Mouse (Mus musculus) forebrain, postnatal 0 days (tissue): ENCODE measurements around the gene Magi2. TPM values are rescaled to one million over a fixed set of nuclear protein-coding genes. Genes with fewer than 3 reads are reported as not detected.

ENCODE experiments used
- ATAC-seq: fragments of 200-750 bp; cut with Nextera tagmentation; 2 replicates; pipeline ENCODE4 v1.8.0; 2017; ENCODE audit warnings: mild to moderate bottlenecking, moderate library complexity
- DNase-seq: peaks from one replicate; pipeline ENCODE4 v3.0.0-alpha.2; 2015
- H3K27ac ChIP-seq: fragments of 300-500 bp; sonication (generic); 2 replicates; pipeline ENCODE4 v1.5.1; 2014; ENCODE audit warnings: low read depth, mild to moderate bottlenecking, antibody characterized with exemption, low read length, moderate library complexity, mixed read lengths
- H3K27me3 ChIP-seq: fragments of 300-500 bp; sonication (generic); 2 replicates; pipeline ENCODE4 v1.6.1; 2014; ENCODE audit warnings: mild to moderate bottlenecking, low read length, mixed read lengths; ENCODE audit not compliant: insufficient read depth
- H3K36me3 ChIP-seq: fragments of 300-500 bp; sonication (generic); 2 replicates; pipeline ENCODE4 v1.6.1; 2014; ENCODE audit warnings: mild to moderate bottlenecking, moderate library complexity; ENCODE audit not compliant: insufficient read depth
- H3K4me1 ChIP-seq: fragments of 300-500 bp; sonication (generic); 2 replicates; pipeline ENCODE4 v1.6.1; 2014; ENCODE audit warnings: antibody characterized with exemption; ENCODE audit not compliant: insufficient read depth
- H3K4me2 ChIP-seq: fragments of 300-500 bp; sonication (generic); 2 replicates; pipeline ENCODE4 v1.6.1; 2014; ENCODE audit warnings: low read depth, mild to moderate bottlenecking, moderate library complexity
- H3K4me3 ChIP-seq: fragments of 300-500 bp; sonication (generic); 2 replicates; pipeline ENCODE4 v1.5.1; 2014; ENCODE audit warnings: low read depth, low read length, mixed read lengths
- H3K9ac ChIP-seq: fragments of 300-500 bp; sonication (generic); 2 replicates; pipeline ENCODE4 v1.6.1; 2014; ENCODE audit warnings: mild to moderate bottlenecking
- H3K9me3 ChIP-seq: fragments of 300-500 bp; sonication (generic); 2 replicates; pipeline ENCODE4 v1.6.1; 2016; ENCODE audit warnings: low read length
- CTCF ChIP-seq: sonication (generic); IDR thresholded peaks from 2 replicates; pipeline ENCODE4 v1.5.1; 2016; ENCODE audit warnings: antibody characterized with exemption, control low read depth, low read depth
- WGBS: fragments of 180-500 bp; shearing (Covaris S2); extraction: QIAGEN DNeasy Blood & Tissue Kit; methylation state at CpG from one replicate; pipeline ENCODE4 v1.1.7; 2014; 5-methylcytosine and 5-hydroxymethylcytosine counted together
- polyA plus RNA-seq: library from polyadenylated mRNA; unstranded; fragments of >200 nt; fragmentation: Nextera tagmentation; extraction: Ambion mirVana; gene quantifications from 2 replicates; pipeline ENCODE4 v1.2.1, GENCODE M21; 2015
- total RNA-seq: library from RNA; depleted of rRNA; stranded (reverse); fragments of >200 nt; gene quantifications from 2 replicates; pipeline ENCODE4 v1.2.3, GENCODE M21; 2014

Gene Magi2
- total and polyA plus RNA-seq, 2 experiments from 2014 or later: 17.0 to 62.6 TPM

- Histone ChIP-seq H3K27ac (no peak overlapping the region), H3K9me3 (no peaks in the 10 kb centered on the region), H3K4me2 (no peak overlapping the region), H3K27me3 (no peaks in the 10 kb centered on the region), H3K4me3 (no peak overlapping the region), H3K9ac (no peak overlapping the region), H3K36me3 (no peaks in the 10 kb centered on the region), H3K4me1 (no peaks in the 10 kb centered on the region)
- DNase-seq (no peak), ATAC-seq (no peak)
- TF ChIP-seq CTCF: no peak
- 85% methylated on average over 4 of the region's 4 CpGs for WGBS
These were observed 643.6 kb downstream of the Magi2 start for GRCm38 (mm10) chr5:19870406-19870805.

- TF ChIP-seq CTCF: no peak
- Histone ChIP-seq H3K9me3 (no peaks in the 10 kb centered on the region), H3K27me3 (no peaks in the 10 kb centered on the region), H3K27ac (no peak overlapping the region), H3K36me3 (no peaks in the 10 kb centered on the region), H3K4me1 (no peaks in the 10 kb centered on the region), H3K4me2 (no peak overlapping the region), H3K9ac (no peak overlapping the region), H3K4me3 (no peak overlapping the region)
- ATAC-seq (no peak), DNase-seq (no peak)
- 73% methylated on average over 3 of the region's 3 CpGs for whole genome bisulfite sequencing
These were observed 664.9 kb downstream of the Magi2 start for GRCm38 (mm10) chr5:19891693-19892092.

- TF ChIP-seq CTCF: no peak
- Histone ChIP-seq H3K4me3 (no peak overlapping the region), H3K36me3 (no peaks in the 10 kb centered on the region), H3K9me3 (no peaks in the 10 kb centered on the region), H3K4me1 (no peaks in the 10 kb centered on the region), H3K4me2 (no peak overlapping the region), H3K27me3 (no peaks in the 10 kb centered on the region), H3K27ac (no peak overlapping the region), H3K9ac (no peak overlapping the region)
- DNase-seq (no peak), ATAC-seq (no peak)
- WGBS: 86% methylated on average over 6 of the region's 6 CpGs
These were observed 669.1 kb downstream of the Magi2 start for GRCm38 (mm10) chr5:19895893-19896292.

GRCm38 (mm10) chr5:19901625-19902024 is 674.8 kb downstream of the Magi2 start:
- Histone ChIP-seq H3K36me3 (no peaks in the 10 kb centered on the region), H3K27me3 (no peaks in the 10 kb centered on the region; the same call in 1 of the 2 replicates), H3K4me3 (no peak overlapping the region), H3K4me1 (no peaks in the 10 kb centered on the region), H3K4me2 (no peak overlapping the region), H3K27ac (no peak overlapping the region), H3K9ac (no peak overlapping the region), H3K9me3 (no peaks in the 10 kb centered on the region)
- no peak for ATAC-seq
- 86% methylated on average over 8 of the region's 8 CpGs for WGBS
- TF ChIP-seq CTCF: no peak
- no peak for DNase-seq

- Histone ChIP-seq H3K9me3 (no peaks in the 10 kb centered on the region), H3K4me3 (no peak overlapping the region), H3K36me3 (no peaks in the 10 kb centered on the region), H3K27me3 (no peaks in the 10 kb centered on the region; the same call in 1 of the 2 replicates), H3K9ac (no peak overlapping the region), H3K4me1 (peaks cover 11% of the 10 kb centered on the region; the same call in 1 of the 2 replicates), H3K4me2 (no peak overlapping the region), H3K27ac (no peak overlapping the region)
- no peak for TF ChIP-seq CTCF
- ATAC-seq: no peak
- no peak for DNase-seq
- 45% methylated on average over 4 of the region's 4 CpGs for WGBS
These were observed 679.8 kb downstream of the Magi2 start for GRCm38 (mm10) chr5:19906636-19907035.

GRCm38 (mm10) chr5:19907381-19907982 is 680.6 kb downstream of the Magi2 start:
- Histone ChIP-seq H3K9ac (peak overlapping the region; percentile 82), H3K36me3 (no peaks in the 10 kb centered on the region), H3K9me3 (no peaks in the 10 kb centered on the region), H3K4me3 (peak overlapping the region; percentile 65), H3K4me1 (peaks cover 11% of the 10 kb centered on the region; the same call in 1 of the 2 replicates), H3K27ac (peak overlapping the region; percentile 88), H3K27me3 (no peaks in the 10 kb centered on the region; the same call in 1 of the 2 replicates), H3K4me2 (peak overlapping the region; percentile 62)
- WGBS: under 1% methylated on average over 12 of the region's 12 CpGs
- DNase-seq: peak; percentile 77
- ATAC-seq: peak; percentile 51
- no peak for TF ChIP-seq CTCF

GRCm38 (mm10) chr5:19907983-19908705 is 681.3 kb downstream of the Magi2 start:
- WGBS: 1% methylated on average over 16 of the region's 16 CpGs
- Histone ChIP-seq H3K27ac (peak overlapping the region; percentile 88), H3K27me3 (no peaks in the 10 kb centered on the region; the same call in 1 of the 2 replicates), H3K4me2 (peak overlapping the region; percentile 62), H3K9me3 (no peaks in the 10 kb centered on the region), H3K36me3 (no peaks in the 10 kb centered on the region), H3K4me1 (peaks cover 11% of the 10 kb centered on the region; the same call in 1 of the 2 replicates), H3K4me3 (peak overlapping the region; percentile 65), H3K9ac (peak overlapping the region; percentile 82)
- TF ChIP-seq CTCF: no peak
- ATAC-seq: peak; percentile 64
- peak; percentile 79 for DNase-seq
